Mouse (Mus musculus) cerebellum, adult 2 months (tissue): ENCODE results near the gene Fam72a.

Experiments used
- CTCF ChIP-seq: fragments of 200-500 bp; IDR thresholded peaks from 2 replicates; pipeline ENCODE4 v1.5.1; 2011; ENCODE audit warnings: low read depth, mild to moderate bottlenecking, control low read depth, low read length, moderate library complexity, borderline replicate concordance; ENCODE audit not compliant: insufficient read depth
- POLR2A ChIP-seq: fragments of 200-500 bp; IDR thresholded peaks from 2 replicates; pipeline ENCODE4 v1.6.1; 2011; ENCODE audit warnings: low read length, control low read depth, borderline replicate concordance; ENCODE audit not compliant: insufficient read depth

- TF ChIP-seq POLR2A = no peak
- TF ChIP-seq CTCF = no peak
Measured at GRCm38 (mm10) chr1:131546798-131547690, 19.3 kb downstream of the Fam72a start.
